Mouse (Mus musculus): ENCODE results near the gene Arl15. TPM values are rescaled to one million over a fixed set of nuclear protein-coding genes. Genes with fewer than 3 reads are reported as not detected.

Arl15 gene
- polyA plus RNA-seq, 1 experiment = 5.4 TPM

DNA sequence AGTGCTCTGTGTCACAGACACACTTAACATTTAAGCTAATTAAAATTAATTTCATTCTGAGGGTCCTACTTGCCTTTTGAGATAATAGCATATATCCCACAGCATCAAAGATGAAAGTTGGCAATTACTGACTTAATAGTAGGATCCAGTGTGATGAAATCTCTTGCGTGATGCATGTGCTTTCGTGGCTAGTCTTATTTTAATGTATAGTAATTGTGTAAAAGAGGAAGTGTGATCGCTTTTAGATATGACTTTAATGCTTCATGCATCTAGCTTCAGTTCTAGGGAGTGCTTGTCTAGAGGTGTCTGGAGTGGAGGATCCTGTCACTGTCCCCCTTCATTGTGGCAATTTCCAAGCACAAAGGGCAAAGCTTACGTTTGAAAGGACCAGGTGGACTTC lies 163.1 kb downstream of the Arl15 start:
- 21% methylated on average over 4 of the region's 4 CpGs for WGBS
- no peak overlapping the region for H3K4me3 ChIP-seq (replicated peaks; ENCODE audit: control insufficient read depth, low read depth, low read length)
- H3K27ac ChIP-seq (ENCODE audit: control insufficient read depth, insufficient read depth, low read depth, low read length, poor library complexity) = no peak overlapping the region
- TF ChIP-seq CTCF (IDR thresholded peaks at IDR 0.05; ENCODE audit: control insufficient read depth, insufficient read depth, low read length) (no peak), POLR2A (IDR thresholded peaks at IDR 0.05; ENCODE audit: borderline replicate concordance, control insufficient read depth, low read depth, low read length) (no peak)
- no peaks in the 10 kb centered on the region for H3K4me1 ChIP-seq (ENCODE audit: control insufficient read depth, insufficient read depth, low read length)

DNA sequence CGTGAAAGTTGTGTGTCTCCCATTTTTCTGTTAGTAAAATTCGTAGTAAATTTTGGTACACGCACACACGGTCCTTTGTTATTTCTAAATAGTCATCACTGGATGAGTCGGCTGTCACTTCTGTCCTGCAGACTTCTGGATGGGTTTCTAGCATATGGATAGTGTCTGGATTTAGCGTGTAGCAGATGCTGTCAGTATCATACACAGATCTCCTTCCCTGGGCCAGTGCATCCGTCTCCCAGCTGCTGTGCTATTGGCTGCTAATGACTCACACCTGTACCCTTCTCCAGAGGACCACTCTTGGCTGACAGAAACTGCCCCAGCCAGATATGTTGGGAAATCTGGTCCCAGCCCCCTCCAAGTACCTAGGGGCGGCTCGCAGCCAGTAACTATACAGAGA lies 170.6 kb downstream of the Arl15 start:
- WGBS = 93% methylated on average over 9 of the region's 9 CpGs
- H3K4me3 ChIP-seq (replicated peaks; ENCODE audit: control insufficient read depth, low read depth, low read length) = no peak overlapping the region
- TF ChIP-seq CTCF (IDR thresholded peaks at IDR 0.05; ENCODE audit: control insufficient read depth, insufficient read depth, low read length) = no peak
- no peak for TF ChIP-seq POLR2A (IDR thresholded peaks at IDR 0.05; ENCODE audit: borderline replicate concordance, control insufficient read depth, low read depth, low read length)
- H3K27ac ChIP-seq (ENCODE audit: control insufficient read depth, insufficient read depth, low read depth, low read length, poor library complexity) = no peak overlapping the region
- H3K4me1 ChIP-seq (ENCODE audit: control insufficient read depth, insufficient read depth, low read length) = no peaks in the 10 kb centered on the region; the same call in 1 of the 2 replicates

GRCm38 (mm10) chr13:113970706-113971105 lies 176.4 kb downstream of the Arl15 start:
- 49% methylated on average over 5 of the region's 5 CpGs for WGBS
- no peak for TF ChIP-seq CTCF (IDR thresholded peaks at IDR 0.05; ENCODE audit: control insufficient read depth, insufficient read depth, low read length)
- TF ChIP-seq POLR2A (IDR thresholded peaks at IDR 0.05; ENCODE audit: borderline replicate concordance, control insufficient read depth, low read depth, low read length) = no peak
- no peak overlapping the region for H3K27ac ChIP-seq (ENCODE audit: control insufficient read depth, insufficient read depth, low read depth, low read length, poor library complexity)
- no peaks in the 10 kb centered on the region; the same call in 1 of the 2 replicates for H3K4me1 ChIP-seq (ENCODE audit: control insufficient read depth, insufficient read depth, low read length)
- H3K4me3 ChIP-seq (replicated peaks; ENCODE audit: control insufficient read depth, low read depth, low read length) = no peak overlapping the region

DNA sequence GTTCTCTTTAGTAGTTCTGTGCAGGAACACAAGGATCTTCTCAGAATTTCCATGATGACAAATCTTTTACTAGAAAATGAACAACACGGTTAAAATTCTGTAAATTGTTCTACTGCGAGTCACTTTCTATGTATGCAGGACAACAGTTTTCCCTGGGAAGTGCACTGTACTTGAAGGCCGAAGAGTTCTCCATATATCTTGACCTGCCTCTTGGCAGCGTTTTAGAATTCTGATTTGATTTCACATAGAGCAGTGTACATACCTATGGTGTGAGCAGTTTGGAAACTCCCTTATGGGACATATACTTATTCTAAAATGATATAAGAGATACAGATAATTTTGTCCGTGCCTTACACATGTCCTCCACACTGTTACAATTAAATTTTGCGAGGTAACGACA lies 178.1 kb downstream of the Arl15 start:
- no peaks in the 10 kb centered on the region; the same call in 1 of the 2 replicates for H3K4me1 ChIP-seq (ENCODE audit: control insufficient read depth, insufficient read depth, low read length)
- TF ChIP-seq POLR2A (IDR thresholded peaks at IDR 0.05; ENCODE audit: borderline replicate concordance, control insufficient read depth, low read depth, low read length) (no peak), CTCF (IDR thresholded peaks at IDR 0.05; ENCODE audit: control insufficient read depth, insufficient read depth, low read length) (no peak)
- 86% methylated on average over 7 of the region's 7 CpGs for WGBS
- no peak overlapping the region for H3K4me3 ChIP-seq (replicated peaks; ENCODE audit: control insufficient read depth, low read depth, low read length)
- no peak overlapping the region for H3K27ac ChIP-seq (ENCODE audit: control insufficient read depth, insufficient read depth, low read depth, low read length, poor library complexity)

GRCm38 (mm10) chr13:113974866-113975265 lies 180.6 kb downstream of the Arl15 start:
- TF ChIP-seq POLR2A (IDR thresholded peaks at IDR 0.05; ENCODE audit: borderline replicate concordance, control insufficient read depth, low read depth, low read length) (no peak), CTCF (IDR thresholded peaks at IDR 0.05; ENCODE audit: control insufficient read depth, insufficient read depth, low read length) (no peak)
- H3K4me1 ChIP-seq (ENCODE audit: control insufficient read depth, insufficient read depth, low read length) = no peaks in the 10 kb centered on the region; the same call in 1 of the 2 replicates
- no peak overlapping the region for H3K4me3 ChIP-seq (replicated peaks; ENCODE audit: control insufficient read depth, low read depth, low read length)
- no peak overlapping the region for H3K27ac ChIP-seq (ENCODE audit: control insufficient read depth, insufficient read depth, low read depth, low read length, poor library complexity)
- WGBS = 88% methylated on average over 1 of the region's 1 CpGs

- Histone ChIP-seq H3K4me1 (ENCODE audit: control insufficient read depth, insufficient read depth, low read length) (no peaks in the 10 kb centered on the region; the same call in 1 of the 2 replicates), H3K4me3 (replicated peaks; ENCODE audit: control insufficient read depth, low read depth, low read length) (no peak overlapping the region), H3K27ac (ENCODE audit: control insufficient read depth, insufficient read depth, low read depth, low read length, poor library complexity) (no peak overlapping the region)
- WGBS = 82% methylated on average over 6 of the region's 6 CpGs
- TF ChIP-seq CTCF (IDR thresholded peaks at IDR 0.05; ENCODE audit: control insufficient read depth, insufficient read depth, low read length) (no peak), POLR2A (IDR thresholded peaks at IDR 0.05; ENCODE audit: borderline replicate concordance, control insufficient read depth, low read depth, low read length) (no peak)
These were observed 181.4 kb downstream of the Arl15 start for GRCm38 (mm10) chr13:113975722-113976121.

DNA sequence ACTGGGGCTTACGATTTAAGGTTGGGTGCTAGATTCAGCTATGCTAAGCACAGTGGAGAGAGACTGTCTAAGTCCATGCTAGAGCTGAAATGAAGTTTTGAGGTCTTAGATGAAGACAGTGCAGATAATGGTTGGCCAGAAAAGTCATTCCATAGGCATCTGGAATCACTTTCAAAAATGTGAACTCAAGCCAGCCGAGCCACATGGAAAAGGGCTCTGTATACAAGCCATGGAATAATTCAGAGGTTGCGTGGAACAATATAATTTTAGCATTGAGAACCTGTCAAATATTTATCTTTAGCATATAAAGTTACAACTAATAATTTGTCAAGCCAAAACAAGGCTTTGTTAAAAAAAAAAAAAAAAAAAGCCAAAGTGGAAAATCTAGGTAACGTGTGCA lies 182.6 kb downstream of the Arl15 start:
- 85% methylated on average over 4 of the region's 4 CpGs for WGBS
- Histone ChIP-seq H3K27ac (ENCODE audit: control insufficient read depth, insufficient read depth, low read depth, low read length, poor library complexity) (no peak overlapping the region), H3K4me3 (replicated peaks; ENCODE audit: control insufficient read depth, low read depth, low read length) (no peak overlapping the region), H3K4me1 (ENCODE audit: control insufficient read depth, insufficient read depth, low read length) (no peaks in the 10 kb centered on the region; the same call in 1 of the 2 replicates)
- TF ChIP-seq POLR2A (IDR thresholded peaks at IDR 0.05; ENCODE audit: borderline replicate concordance, control insufficient read depth, low read depth, low read length) = no peak
- no peak for TF ChIP-seq CTCF (IDR thresholded peaks at IDR 0.05; ENCODE audit: control insufficient read depth, insufficient read depth, low read length)

DNA sequence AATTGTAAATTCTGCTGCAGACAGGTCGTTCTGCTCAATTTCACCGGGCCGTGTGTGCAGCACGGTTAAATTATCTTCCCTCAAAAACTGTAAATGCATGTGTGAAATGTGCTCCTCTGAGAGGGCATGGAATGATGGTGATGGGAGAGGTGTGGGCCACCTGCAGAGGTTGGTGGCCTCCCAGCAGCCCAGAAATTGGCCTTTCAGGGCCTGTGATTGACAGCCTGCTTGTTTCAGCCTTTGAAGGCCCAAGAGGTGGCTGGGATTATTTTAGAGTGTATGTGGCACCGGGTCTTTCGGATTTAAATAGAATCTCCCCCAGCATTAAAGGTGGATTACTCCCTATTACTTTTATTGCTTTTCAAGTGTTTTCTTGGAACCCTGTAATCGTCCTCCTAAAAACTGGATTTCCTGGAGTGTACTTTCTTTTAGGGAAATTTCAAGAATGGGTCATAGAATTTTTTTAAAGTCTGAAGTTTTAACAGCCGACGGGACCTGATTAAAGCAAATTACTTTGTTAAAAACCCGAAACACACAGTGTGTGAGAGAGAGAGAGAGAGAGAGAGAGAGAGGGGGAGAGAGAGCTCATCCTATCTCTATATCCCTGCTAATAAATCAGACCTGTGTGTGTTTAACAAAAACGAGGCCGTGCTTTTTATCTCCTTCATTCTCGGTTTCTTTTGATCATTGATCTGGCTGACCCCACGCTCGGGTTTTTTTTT lies 186.6 kb downstream of the Arl15 start:
- TF ChIP-seq POLR2A (IDR thresholded peaks at IDR 0.05; ENCODE audit: borderline replicate concordance, control insufficient read depth, low read depth, low read length) = no peak
- TF ChIP-seq CTCF (IDR thresholded peaks at IDR 0.05; ENCODE audit: control insufficient read depth, insufficient read depth, low read length) = no peak
- WGBS = 84% methylated on average over 15 of the region's 15 CpGs

More for the DNA sequence above, 186.6 kb downstream of the Arl15 start:
- H3K27ac ChIP-seq (ENCODE audit: control insufficient read depth, insufficient read depth, low read depth, low read length, poor library complexity) = no peak overlapping the region
- H3K4me3 ChIP-seq (replicated peaks; ENCODE audit: control insufficient read depth, low read depth, low read length) = no peak overlapping the region
- no peaks in the 10 kb centered on the region for H3K4me1 ChIP-seq (ENCODE audit: control insufficient read depth, insufficient read depth, low read length)

Measured in bone marrow, adult 2 months (tissue).